Mouse (Mus musculus) neural tube, embryonic 11.5 days (tissue): ENCODE data around the gene Fancc. TPM values are rescaled to one million over a fixed set of nuclear protein-coding genes. Genes with fewer than 3 reads are reported as not detected.

Experiments used
- ATAC-seq: fragments of 200-750 bp; cut with Nextera tagmentation; 2 replicates; pipeline ENCODE4 v1.8.0; 2017; ENCODE audit warnings: moderate number of reproducible peaks, mild to moderate bottlenecking, moderate TSS enrichment, moderate library complexity; ENCODE audit not compliant: insufficient read depth, low FRiP score, low TSS enrichment
- DNase-seq: peaks from one replicate; pipeline ENCODE4 v3.0.0-alpha.2; 2015; ENCODE audit warnings: low spot score
- H3K27ac ChIP-seq: fragments of 300-500 bp; sonication (generic); 2 replicates; pipeline ENCODE4 v1.5.1; 2014; ENCODE audit warnings: low read depth, mild to moderate bottlenecking, low read length
- H3K27me3 ChIP-seq: fragments of 300-500 bp; sonication (generic); 2 replicates; pipeline ENCODE4 v1.6.1; 2014; ENCODE audit warnings: mild to moderate bottlenecking, low read length, mixed read lengths; ENCODE audit not compliant: control insufficient read depth, insufficient read depth
- H3K36me3 ChIP-seq: fragments of 300-500 bp; sonication (generic); 2 replicates; pipeline ENCODE4 v1.6.1; 2014; ENCODE audit warnings: mild to moderate bottlenecking, low read length, moderate library complexity, mixed read lengths; ENCODE audit not compliant: control insufficient read depth, insufficient read depth
- H3K4me1 ChIP-seq: fragments of 300-500 bp; sonication (generic); 2 replicates; pipeline ENCODE4 v1.6.1; 2014; ENCODE audit warnings: low read length, mixed read lengths; ENCODE audit not compliant: control insufficient read depth, insufficient read depth
- H3K4me2 ChIP-seq: fragments of 300-500 bp; sonication (generic); 2 replicates; pipeline ENCODE4 v1.6.1; 2014; ENCODE audit warnings: low read depth, mild to moderate bottlenecking, moderate library complexity
- H3K4me3 ChIP-seq: fragments of 300-500 bp; sonication (generic); 2 replicates; pipeline ENCODE4 v1.5.1; 2014; ENCODE audit warnings: low read depth, low read length
- H3K9ac ChIP-seq: fragments of 300-500 bp; sonication (generic); 2 replicates; pipeline ENCODE4 v1.6.1; 2014; ENCODE audit warnings: mild to moderate bottlenecking, low read length
- H3K9me3 ChIP-seq: fragments of 300-500 bp; sonication (generic); 2 replicates; pipeline ENCODE4 v1.6.1; 2016; ENCODE audit warnings: low read length; ENCODE audit not compliant: control insufficient read depth
- WGBS: fragments of 180-500 bp; shearing (Covaris S2); extraction: QIAGEN DNeasy Blood & Tissue Kit; methylation state at CpG from one replicate; pipeline ENCODE4 v1.1.7; 2014; 5-methylcytosine and 5-hydroxymethylcytosine counted together
- polyA plus RNA-seq: library from polyadenylated mRNA; unstranded; fragments of >200 nt; fragmentation: Nextera tagmentation; extraction: Ambion mirVana; gene quantifications from 2 replicates; pipeline ENCODE4 v1.2.1, GENCODE M21; 2014

The Fancc gene
- polyA plus RNA-seq, 1 experiment from 2014 or later: 22.2 TPM

GRCm38 (mm10) chr13:63286483-63287102 is 210.5 kb downstream of the Fancc start:
- no peak for DNase-seq
- H3K9ac ChIP-seq: no peak overlapping the region
- H3K9me3 ChIP-seq: no peaks in the 10 kb centered on the region
- no peak overlapping the region for H3K4me2 ChIP-seq
- H3K4me1 ChIP-seq: no peaks in the 10 kb centered on the region
- WGBS: 84% methylated on average over 11 of the region's 11 CpGs
- no peak for ATAC-seq
- no peak overlapping the region for H3K4me3 ChIP-seq
- H3K27me3 ChIP-seq: no peaks in the 10 kb centered on the region
- H3K36me3 ChIP-seq: peaks cover 4% of the 10 kb centered on the region; the same call in 1 of the 2 replicates
- no peak overlapping the region for H3K27ac ChIP-seq

GRCm38 (mm10) chr13:63284748-63285147 is 212.3 kb downstream of the Fancc start:
- no peak for ATAC-seq
- DNase-seq: no peak
- Histone ChIP-seq H3K27ac (no peak overlapping the region), H3K36me3 (peaks cover 4% of the 10 kb centered on the region; the same call in 1 of the 2 replicates), H3K4me1 (peaks cover 4% of the 10 kb centered on the region), H3K27me3 (no peaks in the 10 kb centered on the region), H3K9ac (no peak overlapping the region), H3K9me3 (no peaks in the 10 kb centered on the region), H3K4me3 (no peak overlapping the region), H3K4me2 (no peak overlapping the region)
- WGBS: 96% methylated on average over 3 of the region's 3 CpGs

DNA sequence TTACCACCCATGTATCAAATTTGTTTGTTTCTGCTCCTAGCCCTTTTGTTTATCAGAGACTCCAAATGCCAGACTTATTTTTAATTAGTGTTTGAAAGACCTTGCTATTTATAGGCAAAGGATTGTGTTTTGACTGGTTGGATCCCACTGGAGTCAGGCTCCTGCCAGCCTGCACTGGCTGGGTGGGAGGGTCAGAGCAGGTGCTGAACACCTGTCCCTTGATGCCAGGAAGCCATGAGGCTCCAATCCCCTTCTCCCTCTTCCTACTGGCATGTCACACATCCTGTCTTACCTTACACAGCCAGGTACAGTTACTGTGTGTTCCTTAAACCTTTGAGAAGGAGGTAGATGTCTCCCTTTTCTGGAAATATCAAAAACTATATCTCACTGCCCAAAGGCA is 213.8 kb downstream of the Fancc start:
- no peaks in the 10 kb centered on the region for H3K9me3 ChIP-seq
- DNase-seq (no peak), ATAC-seq (no peak)
- no peak overlapping the region for H3K9ac ChIP-seq
- no peaks in the 10 kb centered on the region for H3K27me3 ChIP-seq
- no peak overlapping the region for H3K4me2 ChIP-seq
- peaks cover 4% of the 10 kb centered on the region; the same call in 1 of the 2 replicates for H3K36me3 ChIP-seq
- H3K4me1 ChIP-seq: peaks cover 18% of the 10 kb centered on the region
- no peak overlapping the region for H3K27ac ChIP-seq
- H3K4me3 ChIP-seq: no peak overlapping the region

GRCm38 (mm10) chr13:63281206-63281605 is 215.9 kb downstream of the Fancc start:
- ATAC-seq (no peak), DNase-seq (no peak)
- Histone ChIP-seq H3K36me3 (peaks cover 3% of the 10 kb centered on the region; the same call in 1 of the 2 replicates), H3K27me3 (no peaks in the 10 kb centered on the region), H3K4me2 (no peak overlapping the region), H3K9me3 (no peaks in the 10 kb centered on the region), H3K4me3 (no peak overlapping the region), H3K4me1 (peaks cover 22% of the 10 kb centered on the region), H3K27ac (no peak overlapping the region), H3K9ac (no peak overlapping the region)
- WGBS: 82% methylated on average over 8 of the region's 8 CpGs

- Histone ChIP-seq H3K27ac (no peak overlapping the region), H3K4me1 (peaks cover 22% of the 10 kb centered on the region), H3K9ac (no peak overlapping the region), H3K4me2 (no peak overlapping the region), H3K9me3 (no peaks in the 10 kb centered on the region), H3K4me3 (no peak overlapping the region), H3K36me3 (no peaks in the 10 kb centered on the region; the same call in 1 of the 2 replicates), H3K27me3 (no peaks in the 10 kb centered on the region)
- DNase-seq (no peak), ATAC-seq (no peak)
- 38% methylated on average over 3 of the region's 3 CpGs for WGBS
These were observed 216.7 kb downstream of the Fancc start for GRCm38 (mm10) chr13:63280344-63280743.

GRCm38 (mm10) chr13:63279807-63280206 is 217.3 kb downstream of the Fancc start:
- Histone ChIP-seq H3K36me3 (no peaks in the 10 kb centered on the region; the same call in 1 of the 2 replicates), H3K4me3 (peak overlapping the region; percentile 19), H3K4me2 (peak overlapping the region; percentile 19), H3K27ac (peak overlapping the region; percentile 15), H3K9me3 (no peaks in the 10 kb centered on the region), H3K4me1 (peaks cover 22% of the 10 kb centered on the region), H3K9ac (0 out of 2 replicates have a peak overlapping the region, but pooled peaks have one; percentile 2), H3K27me3 (no peaks in the 10 kb centered on the region)
- no peak for DNase-seq
- ATAC-seq: no peak
- 31% methylated on average over 8 of the region's 8 CpGs for WGBS

DNA sequence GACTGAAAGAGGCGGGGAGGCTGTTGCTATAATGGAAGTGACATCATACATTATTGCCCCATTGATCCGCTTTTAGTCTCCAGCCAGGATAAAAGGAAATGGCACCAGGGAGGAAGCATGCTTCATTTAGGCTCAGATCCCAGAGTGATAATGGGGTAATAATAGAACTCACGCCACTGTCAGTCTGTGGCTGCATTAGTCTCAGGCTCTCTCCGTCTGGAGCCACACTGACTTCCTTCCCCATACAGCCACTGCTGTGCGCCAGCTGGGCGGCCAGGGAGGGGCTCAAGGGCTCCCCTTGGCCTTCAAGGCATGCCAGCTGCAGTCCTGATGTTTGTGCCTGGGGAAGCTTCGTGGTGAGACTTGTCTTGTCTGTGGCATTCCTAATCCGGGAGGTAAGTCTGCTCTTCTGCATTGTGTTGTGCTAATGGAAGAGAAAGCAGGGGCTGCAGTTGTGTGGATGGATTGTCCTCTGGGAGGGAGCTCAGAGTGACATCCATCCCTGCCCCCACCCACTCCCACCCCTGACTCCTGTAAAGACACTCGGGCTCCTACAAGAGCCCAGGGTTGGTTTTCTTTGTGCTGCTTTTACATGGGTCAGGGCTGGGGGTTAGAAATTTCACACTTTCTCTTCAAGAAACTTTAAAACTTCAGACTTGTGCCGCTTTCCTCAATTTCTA is 218.1 kb downstream of the Fancc start:
- Histone ChIP-seq H3K27me3 (no peaks in the 10 kb centered on the region), H3K4me1 (peaks cover 22% of the 10 kb centered on the region), H3K4me3 (no peak overlapping the region), H3K9ac (peak overlapping the region; percentile 2; the same call in 1 of the 2 replicates), H3K27ac (peak overlapping the region; percentile 15), H3K4me2 (peak overlapping the region; percentile 19), H3K9me3 (no peaks in the 10 kb centered on the region), H3K36me3 (no peaks in the 10 kb centered on the region; the same call in 1 of the 2 replicates)
- DNase-seq: peak; percentile 74
- peak; percentile 87 for ATAC-seq
- 6% methylated on average over 10 of the region's 10 CpGs for WGBS

- Histone ChIP-seq H3K36me3 (no peaks in the 10 kb centered on the region), H3K4me3 (no peak overlapping the region), H3K4me1 (peaks cover 22% of the 10 kb centered on the region), H3K9me3 (no peaks in the 10 kb centered on the region), H3K27me3 (no peaks in the 10 kb centered on the region), H3K27ac (peak overlapping the region; percentile 46; the same call in 1 of the 2 replicates), H3K9ac (no peak overlapping the region), H3K4me2 (peak overlapping the region; percentile 6; the same call in 1 of the 2 replicates)
- ATAC-seq (no peak), DNase-seq (no peak)
- WGBS: 48% methylated on average over 5 of the region's 5 CpGs
These were observed 218.9 kb downstream of the Fancc start for GRCm38 (mm10) chr13:63278141-63278631.
